Mouse (Mus musculus): ENCODE data around the gene Csnk1e. TPM values are rescaled to one million over a fixed set of nuclear protein-coding genes. Genes with fewer than 3 reads are reported as not detected.

The Csnk1e gene
- total RNA-seq, 2 experiments from 2014 or later = 81.1 to 89.2 TPM

- no peak for DNase-seq (ENCODE audit: low spot score in 2 of 2)
These were observed 9.3 kb downstream of the Csnk1e start for GRCm38 (mm10) chr15:79445786-79446654.

GRCm38 (mm10) chr15:79443856-79444410, 11.4 kb downstream of the Csnk1e start:
- DNase-seq (ENCODE audit: low spot score in 2 of 2) = no peak

- DNase-seq (ENCODE audit: low spot score in 2 of 2) = no peak
These were observed 12.3 kb downstream of the Csnk1e start for GRCm38 (mm10) chr15:79442961-79443518.

GRCm38 (mm10) chr15:79442257-79442611, 13.1 kb downstream of the Csnk1e start:
- no peak for DNase-seq (ENCODE audit: low spot score in 2 of 2)

- peak; percentile 78 to 86 for DNase-seq (ENCODE audit: low spot score in 2 of 2)
These were observed 13.8 kb downstream of the Csnk1e start for GRCm38 (mm10) chr15:79441331-79442256.

GRCm38 (mm10) chr15:79440651-79441330, 14.6 kb downstream of the Csnk1e start:
- no peak for DNase-seq (ENCODE audit: low spot score in 2 of 2)

- DNase-seq (ENCODE audit: low spot score in 2 of 2) = peak in 1 of 2 experiments; percentile 67
These were observed 15.1 kb downstream of the Csnk1e start for GRCm38 (mm10) chr15:79440223-79440622.

GRCm38 (mm10) chr15:79439386-79439785, 16.0 kb downstream of the Csnk1e start:
- no peak for DNase-seq (ENCODE audit: low spot score in 2 of 2)

- DNase-seq (ENCODE audit: low spot score in 2 of 2) = no peak
These were observed 16.6 kb downstream of the Csnk1e start for GRCm38 (mm10) chr15:79438816-79439215.

- DNase-seq (ENCODE audit: low spot score in 2 of 2) = no peak
These were observed 17.1 kb downstream of the Csnk1e start for GRCm38 (mm10) chr15:79438209-79438810.

GRCm38 (mm10) chr15:79437541-79438208, 17.7 kb downstream of the Csnk1e start:
- DNase-seq (ENCODE audit: low spot score in 2 of 2) = no peak

- DNase-seq (ENCODE audit: low spot score in 2 of 2) = no peak
These were observed 18.9 kb downstream of the Csnk1e start for GRCm38 (mm10) chr15:79436481-79436921.

- DNase-seq (ENCODE audit: low spot score in 2 of 2) = no peak
These were observed 20.1 kb downstream of the Csnk1e start for GRCm38 (mm10) chr15:79435191-79435671.

- DNase-seq (ENCODE audit: low spot score in 2 of 2) = no peak
These were observed 22.5 kb downstream of the Csnk1e start for GRCm38 (mm10) chr15:79432892-79433291.

- no peak for DNase-seq (ENCODE audit: low spot score in 2 of 2)
These were observed 23.0 kb downstream of the Csnk1e start for GRCm38 (mm10) chr15:79432328-79432727.

GRCm38 (mm10) chr15:79431925-79432324, 23.4 kb downstream of the Csnk1e start:
- no peak for DNase-seq (ENCODE audit: low spot score in 2 of 2)

GRCm38 (mm10) chr15:79430461-79431000, 24.8 kb downstream of the Csnk1e start:
- DNase-seq (ENCODE audit: low spot score in 2 of 2) = no peak

GRCm38 (mm10) chr15:79429994-79430393, 25.4 kb downstream of the Csnk1e start:
- DNase-seq (ENCODE audit: low spot score in 2 of 2) = no peak

- DNase-seq (ENCODE audit: low spot score in 2 of 2) = no peak
These were observed 25.8 kb downstream of the Csnk1e start for GRCm38 (mm10) chr15:79429527-79429926.
